Mouse (Mus musculus): ENCODE results near the gene Lce3b.

DNA sequence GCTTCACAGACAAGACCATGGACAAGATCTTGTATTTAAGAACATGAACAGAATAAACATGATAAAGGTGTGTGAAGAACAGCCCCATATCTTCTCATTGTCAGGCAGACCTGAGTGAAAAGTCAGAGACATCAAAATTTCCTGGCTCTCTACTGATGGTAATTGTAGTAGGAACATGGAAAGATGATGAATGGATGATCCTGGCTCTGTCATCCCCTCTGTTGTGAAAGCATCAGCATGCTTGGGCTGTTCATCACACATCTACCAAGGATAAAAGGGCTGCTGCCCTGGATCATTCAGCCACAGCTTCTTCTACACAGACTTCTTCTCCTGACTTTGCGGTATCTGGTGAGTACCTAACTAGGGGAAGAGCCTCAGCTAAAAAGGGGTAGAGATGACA is 24.3 kb downstream of the Lce3b start, which contains the start of gene Lce3d:
- no peak for TF ChIP-seq POLR2A (IDR thresholded peaks at IDR 0.05; ENCODE audit: borderline replicate concordance, extremely low read depth, insufficient read depth, insufficient read length, poor library complexity, severe bottlenecking)
- no peak for TF ChIP-seq CTCF (IDR thresholded peaks at IDR 0.05; ENCODE audit: borderline replicate concordance, extremely low read depth, insufficient read depth, insufficient read length)
